Mouse (Mus musculus): ENCODE measurements around the gene Glod5.
"Not testable (repeated sequence)": the region's sequence is repeated elsewhere in the genome, so short reads cannot be mapped to it uniquely, and the experiment has no call there.

Gene Glod5

GRCm38 (mm10) chrX:8018286-8018685, at the start of gene Glod5:
Gene Glod5 (minus strand): TSS chrX:8018492.
- DNase-seq, result no peak

GRCm38 (mm10) chrX:8051044-8051781, 32.9 kb upstream of the Glod5 start:
- not testable (repeated sequence) for DNase-seq

- no peak for DNase-seq
These were observed 14.7 kb upstream of the Glod5 start for GRCm38 (mm10) chrX:8033009-8033408.

- DNase-seq, result no peak
These were observed 8.5 kb upstream of the Glod5 start for GRCm38 (mm10) chrX:8026811-8027210.

- DNase-seq, result no peak
These were observed 6.5 kb upstream of the Glod5 start for GRCm38 (mm10) chrX:8024795-8025194.

- DNase-seq, result no peak
These were observed 2.0 kb upstream of the Glod5 start for GRCm38 (mm10) chrX:8020111-8020778.

GRCm38 (mm10) chrX:8017142-8017541, 1.1 kb downstream of the Glod5 start:
- DNase-seq, result peak; percentile 68

- DNase-seq, result peak; percentile 29
These were observed 2.6 kb downstream of the Glod5 start for GRCm38 (mm10) chrX:8015675-8016074.

GRCm38 (mm10) chrX:8013569-8014314, 4.5 kb downstream of the Glod5 start:
- peak; percentile 54 for DNase-seq

- DNase-seq, result no peak
These were observed 5.1 kb downstream of the Glod5 start for GRCm38 (mm10) chrX:8013157-8013556.

GRCm38 (mm10) chrX:8009356-8009755, 8.9 kb downstream of the Glod5 start:
- DNase-seq, result not testable (repeated sequence)

- no peak for DNase-seq
These were observed 9.7 kb downstream of the Glod5 start for GRCm38 (mm10) chrX:8008543-8008942.

GRCm38 (mm10) chrX:8002971-8003370, 15.3 kb downstream of the Glod5 start:
- DNase-seq, result no peak

GRCm38 (mm10) chrX:8002001-8002400, 16.3 kb downstream of the Glod5 start:
- no peak for DNase-seq

- no peak for DNase-seq
These were observed 17.6 kb downstream of the Glod5 start for GRCm38 (mm10) chrX:8000546-8001192.

- no peak for DNase-seq
These were observed 25.1 kb downstream of the Glod5 start for GRCm38 (mm10) chrX:7993068-7993735.

GRCm38 (mm10) chrX:7992379-7993067, 25.8 kb downstream of the Glod5 start:
- DNase-seq, result no peak

- no peak for DNase-seq
These were observed 36.9 kb downstream of the Glod5 start for GRCm38 (mm10) chrX:7981368-7981767.

GRCm38 (mm10) chrX:7977892-7978291, 40.4 kb downstream of the Glod5 start, which contains the start of gene Gata1:
Gene Gata1 (minus strand): TSS chrX:7978071.
- no peak for DNase-seq

- no peak for DNase-seq
These were observed 47.0 kb downstream of the Glod5 start for GRCm38 (mm10) chrX:7971292-7971691.

GRCm38 (mm10) chrX:7968899-7969298, 49.4 kb downstream of the Glod5 start:
- DNase-seq, result no peak

GRCm38 (mm10) chrX:7968226-7968625, 50.1 kb downstream of the Glod5 start:
- DNase-seq, result no peak
